ENCODE assay signal across 24 mouse cellular contexts in genomic region chr17:49568717-49569116, GRCm38 (mm10). TPM values are rescaled to one million over a fixed set of nuclear protein-coding genes. Genes with fewer than 3 reads are reported as not detected.
"Had no signal": no experiment of that assay in that cellular context is flagged by ENCODE, and none has a peak within 500 bp of the region (broad histone marks: within the 10 kb centered on the region; RNA-seq: fewer than 3 reads in every experiment).

No protein-coding gene starts in this region.

- H3K9ac ChIP-seq: heart, embryonic 12.5 days; hindbrain, embryonic 12.5 days; hindbrain, embryonic 14.5 days; intestine, embryonic 15.5 days; limb, embryonic 12.5 days had no signal

- H3K27me3 ChIP-seq: heart, embryonic 12.5 days; hindbrain, embryonic 12.5 days; limb, embryonic 12.5 days had no signal

- DNase-seq: gastrocnemius, adult 2 months; gastrocnemius, postnatal 10 days; gastrocnemius, postnatal 25 days; heart, adult 18-20 months; heart, postnatal 10 days; heart, postnatal 4 days; kidney, adult 18-20 months; kidney, adult 8-10 months; kidney, postnatal 10 days; kidney, postnatal 25 days; kidney, postnatal 4 days had no signal

- H3K4me3 ChIP-seq: gastrocnemius, adult 2 months; heart, embryonic 10.5 days; heart, embryonic 12.5 days; hindbrain, embryonic 10.5 days; hindbrain, embryonic 12.5 days; intestine, embryonic 15.5 days; layer of hippocampus, adult 2 months; left cerebral cortex, adult 2 months; limb, embryonic 10.5 days; limb, embryonic 12.5 days had no signal

- H3K4me2 ChIP-seq: heart, embryonic 12.5 days; hindbrain, embryonic 12.5 days; hindbrain, embryonic 14.5 days; intestine, embryonic 15.5 days; limb, embryonic 12.5 days had no signal

- H3K27ac ChIP-seq: gastrocnemius, adult 2 months; heart, embryonic 10.5 days; hindbrain, embryonic 10.5 days; hindbrain, embryonic 12.5 days; hindbrain, embryonic 14.5 days; intestine, embryonic 15.5 days; layer of hippocampus, adult 2 months; left cerebral cortex, adult 2 months; limb, embryonic 10.5 days; limb, embryonic 12.5 days had no signal

- H3K9me3 ChIP-seq: heart, embryonic 10.5 days; hindbrain, embryonic 12.5 days; intestine, embryonic 15.5 days; limb, embryonic 10.5 days; limb, embryonic 12.5 days had no signal

- H3K36me3 ChIP-seq: heart, embryonic 10.5 days; heart, embryonic 12.5 days; hindbrain, embryonic 10.5 days; hindbrain, embryonic 12.5 days; intestine, embryonic 15.5 days; limb, embryonic 10.5 days; limb, embryonic 12.5 days had no signal

- ATAC-seq: hindbrain, embryonic 16.5 days; inflammation-experienced regulatory T-cells, adult 6 months; intestine, embryonic 15.5 days; intestine, postnatal 0 days had no signal

RNA-seq across cellular contexts. Expression of gene Daam2, which starts 4.6 kb away (rescaled TPM):
- polyA plus RNA-seq: inflammation-experienced regulatory T-cells, adult 6 months had no signal

RNA-seq across cellular contexts. Expression of gene Kif6, which starts 46.2 kb away (rescaled TPM):
- polyA plus RNA-seq: inflammation-experienced regulatory T-cells, adult 6 months had no signal
